Mouse (Mus musculus) lung, embryonic 16.5 days (tissue): ENCODE measurements at regions not wholly inside any gene's neighbourhood (a gene's known extent, or its start where the extent isn't known, plus 50 kb on each side); places are given as distances from the start of the nearest gene placed in this dataset.
A peak's percentile ranks its signal among the peaks of the same experiment; 100 is the strongest.

ENCODE experiments used
- ATAC-seq: fragments of 200-750 bp; cut with Nextera tagmentation; 2 replicates; pipeline ENCODE4 v1.8.0; 2017; ENCODE audit warnings: low read depth, mild to moderate bottlenecking, moderate library complexity
- H3K27ac ChIP-seq: fragments of 300-500 bp; sonication (generic); 2 replicates; pipeline ENCODE4 v1.5.1; 2014; ENCODE audit warnings: mild to moderate bottlenecking, control low read depth, low read length
- H3K27me3 ChIP-seq: fragments of 300-500 bp; sonication (generic); 2 replicates; pipeline ENCODE4 v1.6.1; 2014; ENCODE audit warnings: low read depth, low read length, mixed read lengths; ENCODE audit not compliant: control insufficient read depth, insufficient read depth
- H3K36me3 ChIP-seq: fragments of 300-500 bp; sonication (generic); 2 replicates; pipeline ENCODE4 v1.6.1; 2014; ENCODE audit warnings: low read length; ENCODE audit not compliant: control insufficient read depth, insufficient read depth
- H3K4me1 ChIP-seq: fragments of 300-500 bp; sonication (generic); replicated peaks from 2 replicates; pipeline ENCODE4 v1.6.1; 2014; ENCODE audit warnings: low read length, mixed read lengths; ENCODE audit not compliant: control insufficient read depth, insufficient read depth
- H3K4me2 ChIP-seq: fragments of 300-500 bp; sonication (generic); 2 replicates; pipeline ENCODE4 v1.6.1; 2014; ENCODE audit warnings: low read depth, low read length, control low read depth
- H3K4me3 ChIP-seq: fragments of 300-500 bp; sonication (generic); 2 replicates; pipeline ENCODE4 v1.5.1; 2014; ENCODE audit warnings: mild to moderate bottlenecking, low read length, control low read depth
- H3K9ac ChIP-seq: fragments of 300-500 bp; sonication (generic); 2 replicates; pipeline ENCODE4 v1.6.1; 2014; ENCODE audit warnings: low read length, control low read depth
- H3K9me3 ChIP-seq: fragments of 300-500 bp; sonication (generic); 2 replicates; pipeline ENCODE4 v1.6.1; 2016; ENCODE audit warnings: low read length; ENCODE audit not compliant: control insufficient read depth
- WGBS: fragments of 180-500 bp; shearing (Covaris S2); extraction: QIAGEN DNeasy Blood & Tissue Kit; methylation state at CpG from one replicate; pipeline ENCODE4 v1.1.7; 2014; 5-methylcytosine and 5-hydroxymethylcytosine counted together

DNA sequence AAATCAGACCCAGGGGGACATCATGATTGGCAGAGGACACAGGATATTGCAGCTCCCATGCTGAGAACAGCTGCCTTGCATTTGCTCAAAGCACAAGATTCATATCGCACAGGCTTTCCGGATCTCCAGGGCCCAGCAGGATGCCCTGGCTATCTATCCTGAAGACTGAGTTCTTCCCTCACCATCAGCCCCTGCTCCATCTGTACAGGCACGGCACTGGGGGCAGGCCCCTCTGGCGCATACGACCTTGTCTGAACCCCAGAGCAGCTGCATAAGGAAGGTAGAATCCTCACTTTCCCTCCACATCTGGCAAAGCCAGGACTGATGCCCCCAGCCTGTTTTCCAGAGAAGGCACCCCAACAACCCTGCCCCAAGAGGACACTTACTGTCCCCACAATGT, 266.8 kb downstream of the Tns1 start:
- Histone ChIP-seq H3K4me1 (peaks cover 3% of the 10 kb centered on the region; the same call in 1 of the 2 replicates), H3K4me2 (no peak overlapping the region), H3K36me3 (no peaks in the 10 kb centered on the region), H3K27me3 (no peaks in the 10 kb centered on the region), H3K9me3 (no peaks in the 10 kb centered on the region), H3K9ac (no peak overlapping the region), H3K4me3 (no peak overlapping the region), H3K27ac (no peak overlapping the region)
- WGBS: 74% methylated on average over 5 of the region's 5 CpGs
- ATAC-seq: no peak

DNA sequence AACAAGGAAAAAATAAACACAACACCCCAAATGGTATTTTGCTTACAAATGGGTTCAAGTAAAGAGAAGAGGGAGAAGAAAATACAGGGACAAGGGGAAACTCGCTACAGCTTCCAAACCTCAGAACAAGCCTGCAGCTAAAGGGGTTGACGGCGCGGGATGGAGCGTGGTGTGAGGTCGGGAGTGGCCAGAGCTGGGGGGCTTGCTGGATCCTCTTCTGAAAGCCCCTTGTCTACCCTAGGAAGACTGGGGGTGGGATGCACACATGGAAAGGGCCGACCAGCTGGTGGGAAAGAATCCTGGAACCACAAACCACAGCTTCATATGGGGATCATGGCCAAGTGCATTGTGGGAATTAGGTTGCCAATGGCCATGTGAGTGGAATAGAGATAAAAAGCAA, 267.4 kb downstream of the Tns1 start:
- Histone ChIP-seq H3K4me3 (no peak overlapping the region), H3K36me3 (no peaks in the 10 kb centered on the region), H3K9me3 (no peaks in the 10 kb centered on the region), H3K4me2 (no peak overlapping the region), H3K9ac (no peak overlapping the region), H3K4me1 (no peaks in the 10 kb centered on the region), H3K27ac (no peak overlapping the region), H3K27me3 (no peaks in the 10 kb centered on the region)
- ATAC-seq: no peak
- 91% methylated on average over 7 of the region's 7 CpGs for WGBS

DNA sequence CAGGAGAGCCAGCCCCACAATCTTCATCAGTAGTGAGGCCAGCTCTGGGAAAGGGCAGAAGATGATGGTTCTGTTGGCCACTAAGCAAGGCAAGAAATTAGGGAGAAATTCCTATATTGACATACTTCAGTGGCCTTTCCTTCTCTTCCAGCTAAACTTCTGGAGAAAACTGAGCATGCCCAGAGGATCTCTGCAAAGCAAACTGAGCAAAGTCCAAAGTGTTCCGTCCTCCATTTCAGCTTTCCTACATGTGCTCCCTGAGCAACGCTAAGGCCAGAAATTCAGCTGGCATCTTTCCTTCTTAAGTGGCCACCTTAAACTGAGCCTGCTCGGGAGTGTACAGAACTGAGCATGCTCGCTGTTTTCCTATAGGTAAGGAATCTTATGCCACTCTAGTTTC, 268.9 kb downstream of the Tns1 start:
- no peaks in the 10 kb centered on the region for H3K27me3 ChIP-seq
- no peaks in the 10 kb centered on the region for H3K4me1 ChIP-seq
- H3K4me2 ChIP-seq: no peak overlapping the region
- H3K27ac ChIP-seq: no peak overlapping the region
- no peak for ATAC-seq
- H3K9ac ChIP-seq: no peak overlapping the region
- H3K4me3 ChIP-seq: no peak overlapping the region
- no peaks in the 10 kb centered on the region for H3K9me3 ChIP-seq
- WGBS: 77% methylated on average over 4 of the region's 4 CpGs
- no peaks in the 10 kb centered on the region for H3K36me3 ChIP-seq

GRCm38 (mm10) chr1:73853851-73854250, 270.4 kb downstream of the Tns1 start:
- Histone ChIP-seq H3K4me3 (no peak overlapping the region), H3K9ac (no peak overlapping the region), H3K27ac (no peak overlapping the region), H3K4me1 (no peaks in the 10 kb centered on the region), H3K9me3 (no peaks in the 10 kb centered on the region), H3K36me3 (no peaks in the 10 kb centered on the region), H3K4me2 (no peak overlapping the region), H3K27me3 (no peaks in the 10 kb centered on the region)
- ATAC-seq: no peak
- WGBS: 72% methylated on average over 11 of the region's 11 CpGs

- Histone ChIP-seq H3K27ac (no peak overlapping the region), H3K36me3 (no peaks in the 10 kb centered on the region), H3K27me3 (no peaks in the 10 kb centered on the region), H3K4me2 (no peak overlapping the region), H3K4me3 (no peak overlapping the region), H3K9ac (no peak overlapping the region), H3K9me3 (no peaks in the 10 kb centered on the region), H3K4me1 (no peaks in the 10 kb centered on the region)
- WGBS: 70% methylated on average over 11 of the region's 11 CpGs
- ATAC-seq: no peak
Observed at GRCm38 (mm10) chr1:73850173-73851014, 273.9 kb downstream of the Tns1 start.

DNA sequence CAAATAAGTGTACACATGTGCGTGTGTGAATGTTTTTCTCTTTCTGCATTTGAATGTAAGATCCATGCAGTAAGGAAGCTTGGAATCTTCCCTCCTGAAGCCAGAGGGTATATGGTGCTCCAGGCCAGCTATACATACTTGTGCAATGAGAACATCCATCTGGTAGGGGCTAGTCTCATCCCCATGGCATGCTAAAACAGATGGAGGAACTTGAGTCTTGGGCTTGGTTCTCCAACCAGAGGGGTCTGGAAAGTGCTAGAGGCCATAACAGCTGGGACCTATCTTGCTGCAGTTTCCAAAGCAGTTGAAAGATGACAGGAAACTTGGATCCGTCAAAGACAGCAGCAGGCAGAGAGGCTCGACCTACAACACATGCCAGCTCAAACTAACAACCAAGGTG, 275.9 kb downstream of the Tns1 start:
- 38% methylated on average over 3 of the region's 3 CpGs for WGBS
- Histone ChIP-seq H3K4me2 (no peak overlapping the region), H3K4me1 (no peaks in the 10 kb centered on the region), H3K4me3 (no peak overlapping the region), H3K9ac (no peak overlapping the region), H3K36me3 (no peaks in the 10 kb centered on the region), H3K27me3 (no peaks in the 10 kb centered on the region), H3K9me3 (no peaks in the 10 kb centered on the region), H3K27ac (no peak overlapping the region)
- peak; percentile 98 for ATAC-seq

DNA sequence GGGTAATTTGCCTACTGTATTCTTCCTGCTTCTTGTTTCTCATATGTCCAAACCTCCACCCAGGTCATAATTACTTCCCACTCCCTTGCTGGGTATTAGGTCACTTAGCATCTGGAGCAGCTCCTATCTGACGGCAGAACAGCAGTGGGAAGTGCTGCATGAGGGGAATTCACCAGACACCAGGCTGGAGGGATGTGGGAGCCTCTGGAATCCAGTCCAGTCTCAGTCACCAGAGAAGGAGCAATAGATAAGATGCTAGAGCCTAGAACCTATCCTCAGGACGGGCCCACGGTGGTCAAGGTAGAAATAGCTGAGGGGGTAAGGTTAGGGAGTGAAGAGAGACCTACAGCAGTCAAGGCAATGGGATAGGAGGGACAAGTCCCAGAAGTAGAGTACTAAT, 277.1 kb downstream of the Tns1 start:
- 75% methylated on average over 3 of the region's 3 CpGs for WGBS
- H3K4me1 ChIP-seq: no peaks in the 10 kb centered on the region
- no peaks in the 10 kb centered on the region for H3K36me3 ChIP-seq
- H3K4me3 ChIP-seq: no peak overlapping the region
- H3K4me2 ChIP-seq: no peak overlapping the region
- no peak for ATAC-seq
- H3K27me3 ChIP-seq: no peaks in the 10 kb centered on the region
- H3K27ac ChIP-seq: no peak overlapping the region
- H3K9me3 ChIP-seq: no peaks in the 10 kb centered on the region
- no peak overlapping the region for H3K9ac ChIP-seq

GRCm38 (mm10) chr1:73845115-73845514, 279.1 kb downstream of the Tns1 start:
- Histone ChIP-seq H3K9me3 (no peaks in the 10 kb centered on the region), H3K9ac (no peak overlapping the region), H3K4me2 (no peak overlapping the region), H3K4me1 (no peaks in the 10 kb centered on the region), H3K27me3 (no peaks in the 10 kb centered on the region), H3K36me3 (no peaks in the 10 kb centered on the region), H3K4me3 (no peak overlapping the region), H3K27ac (no peak overlapping the region)
- WGBS: 70% methylated on average over 5 of the region's 5 CpGs
- ATAC-seq: no peak

- no peak overlapping the region for H3K4me2 ChIP-seq
- H3K4me1 ChIP-seq: no peaks in the 10 kb centered on the region
- H3K27me3 ChIP-seq: no peaks in the 10 kb centered on the region
- ATAC-seq: no peak
- H3K4me3 ChIP-seq: no peak overlapping the region
- no peaks in the 10 kb centered on the region for H3K9me3 ChIP-seq
- no peak overlapping the region for H3K27ac ChIP-seq
- no peaks in the 10 kb centered on the region for H3K36me3 ChIP-seq
- 57% methylated on average over 3 of the region's 3 CpGs for WGBS
- H3K9ac ChIP-seq: no peak overlapping the region
Observed at GRCm38 (mm10) chr1:73844574-73844973, 279.7 kb downstream of the Tns1 start.
